Mouse (Mus musculus) stomach, postnatal 0 days (tissue): ENCODE results near the gene Syn2.

Experiments used
- CTCF ChIP-seq: IDR thresholded peaks from 2 replicates; pipeline ENCODE4 v1.5.1; 2016; ENCODE audit warnings: antibody characterized with exemption, low read depth, mild to moderate bottlenecking, moderate library complexity
- EP300 ChIP-seq: optimal IDR thresholded peaks from 2 replicates; pipeline ENCODE3; 2016; ENCODE audit warnings: antibody characterized with exemption

GRCm38 (mm10) chr6:115238031-115239027 is 103.6 kb downstream of the Syn2 start:
- no peak for TF ChIP-seq CTCF
- TF ChIP-seq EP300 = no peak
